Mouse (Mus musculus): ENCODE measurements at regions not wholly inside any gene's neighbourhood (a gene's known extent, or its start where the extent isn't known, plus 50 kb on each side); places are given as distances from the start of the nearest gene placed in this dataset.

GRCm38 (mm10) chr1:184454381-184454780 lies 278.0 kb downstream of the Hlx start:
- DNase-seq = no peak

GRCm38 (mm10) chr1:184453673-184454072 lies 278.7 kb downstream of the Hlx start:
- no peak for DNase-seq

- no peak for DNase-seq
Observed at GRCm38 (mm10) chr1:184453061-184453460, 279.4 kb downstream of the Hlx start.

- no peak for DNase-seq
Observed at GRCm38 (mm10) chr1:184451686-184452085, 280.7 kb downstream of the Hlx start.

- DNase-seq = no peak
Observed at GRCm38 (mm10) chr1:184449007-184449406, 283.4 kb downstream of the Hlx start.

- DNase-seq = peak; percentile 57
Observed at GRCm38 (mm10) chr1:184447911-184448310, 284.5 kb downstream of the Hlx start.

GRCm38 (mm10) chr1:184447161-184447667 lies 285.2 kb downstream of the Hlx start:
- no peak for DNase-seq

GRCm38 (mm10) chr1:184444189-184444588 lies 288.2 kb downstream of the Hlx start:
- no peak for DNase-seq

- DNase-seq = no peak
Observed at GRCm38 (mm10) chr1:184442701-184443100, 289.7 kb downstream of the Hlx start.

GRCm38 (mm10) chr1:184441005-184441557 lies 291.3 kb downstream of the Hlx start:
- DNase-seq = peak; percentile 39

GRCm38 (mm10) chr1:184439506-184439905 lies 292.9 kb downstream of the Hlx start:
- DNase-seq = no peak

- no peak for DNase-seq
Observed at GRCm38 (mm10) chr1:184436387-184436786, 296.0 kb downstream of the Hlx start.

GRCm38 (mm10) chr1:184428612-184429011 lies 303.8 kb downstream of the Hlx start:
- no peak for DNase-seq

- no peak for DNase-seq
Observed at GRCm38 (mm10) chr1:184428035-184428434, 304.4 kb downstream of the Hlx start.

GRCm38 (mm10) chr1:184425694-184426093 lies 306.7 kb downstream of the Hlx start:
- DNase-seq = no peak

- no peak for DNase-seq
Observed at GRCm38 (mm10) chr1:184424035-184424434, 308.4 kb downstream of the Hlx start.

GRCm38 (mm10) chr1:184412596-184412995 lies 319.8 kb downstream of the Hlx start:
- no peak for DNase-seq

GRCm38 (mm10) chr1:184411066-184411465 lies 321.4 kb downstream of the Hlx start:
- no peak for DNase-seq

GRCm38 (mm10) chr1:184409986-184410385 lies 322.4 kb downstream of the Hlx start:
- no peak for DNase-seq

- no peak for DNase-seq
Observed at GRCm38 (mm10) chr1:184402985-184403384, 329.4 kb downstream of the Hlx start.

- peak; percentile 59 for DNase-seq
Observed at GRCm38 (mm10) chr1:184395215-184395614, 337.2 kb downstream of the Hlx start.

- no peak for DNase-seq
Observed at GRCm38 (mm10) chr1:184394559-184395194, 337.7 kb downstream of the Hlx start.

GRCm38 (mm10) chr1:184384088-184384823 lies 348.2 kb downstream of the Hlx start:
- DNase-seq = no peak

- DNase-seq = no peak
Observed at GRCm38 (mm10) chr1:184378665-184379064, 344.6 kb upstream of the 1700056E22Rik start.

Measured in retina, postnatal 1 day (tissue).